Mouse (Mus musculus) megakaryocyte-erythroid progenitor cell, adult 5-6 weeks (primary cell): ENCODE results near the gene Card14. TPM values are rescaled to one million over a fixed set of nuclear protein-coding genes. Genes with fewer than 3 reads are reported as not detected.

Experiments used
- ATAC-seq: replicated peaks from 2 replicates; pipeline ENCODE4 v1.8.0; 2016; ENCODE audit warnings: mild to moderate bottlenecking, inconsistent platforms; ENCODE audit not compliant: severe bottlenecking, poor library complexity, low FRiP score, low TSS enrichment
- total RNA-seq, 2 experiments: library from RNA; stranded (forward) in 1 of 2; stranded (reverse) in 1 of 2; fragments of 200-1000, 215-1000 nt in 1 of 2; fragments of >200 nt in 1 of 2; fragmentation: Nextera tagmentation in 1 of 2; gene quantifications; 2 replicates each; pipeline ENCODE4 v1.2.3; 2014 to 2017

Gene Card14
- total RNA-seq, 2 experiments from 2014 or later: not detected

- peak; percentile 25 for ATAC-seq
Measured at GRCm38 (mm10) chr11:119390271-119391231, 83.0 kb downstream of the Card14 start.

GRCm38 (mm10) chr11:119391386-119392000, 83.9 kb downstream of the Card14 start:
- ATAC-seq: peak; percentile 70

- peak; percentile 51 for ATAC-seq
Measured at GRCm38 (mm10) chr11:119392001-119392614, 84.5 kb downstream of the Card14 start.

DNA sequence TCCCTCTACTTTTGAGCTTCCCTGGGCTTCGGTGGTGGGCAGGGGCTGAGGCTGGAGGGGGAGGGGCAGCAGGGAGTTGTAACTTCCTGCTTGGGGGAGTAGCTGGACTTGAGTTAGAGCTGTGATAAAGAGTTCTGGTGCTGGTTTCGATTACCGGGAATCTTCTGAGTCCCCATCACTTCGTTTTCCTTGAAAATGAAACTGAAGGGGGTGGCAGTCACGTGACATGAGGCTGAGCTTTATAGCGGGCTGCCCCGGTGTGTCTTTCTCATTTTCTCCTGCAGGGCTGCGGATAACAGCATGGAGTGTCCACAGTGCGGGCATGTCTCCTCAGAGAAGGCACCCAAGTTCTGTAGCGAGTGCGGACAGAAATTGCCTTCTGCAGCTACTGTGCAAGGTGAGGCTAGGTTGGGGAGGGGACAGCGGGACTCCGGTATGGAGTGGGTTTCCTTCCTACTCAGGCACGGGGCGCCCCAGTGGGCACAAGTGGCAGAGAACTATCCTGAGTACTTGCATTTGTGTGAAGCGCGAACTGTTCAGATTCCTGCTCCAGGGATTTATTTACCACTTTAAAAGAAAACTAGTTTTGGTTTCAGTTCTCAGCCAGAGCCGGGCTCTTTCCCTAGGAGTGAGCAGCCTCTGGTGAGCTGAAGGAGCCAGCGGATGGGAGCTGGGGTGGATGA, 85.4 kb downstream of the Card14 start, which contains the start of gene Rnf213:
Gene Rnf213, plus strand, starts transcription at position 301 of the 683 bp plus-strand sequence.
- ATAC-seq: peak; percentile 48

- ATAC-seq: no peak
Measured at GRCm38 (mm10) chr11:119393483-119393804, 85.9 kb downstream of the Card14 start.

GRCm38 (mm10) chr11:119394210-119394609, 86.6 kb downstream of the Card14 start:
- ATAC-seq: no peak

Other genes starting within 250 kb of the Card14 start
- gene Cbx4, start 221.5 kb upstream of the Card14 start, total RNA-seq (2014; fragmentation: Nextera tagmentation): 5.2 and 5.4 TPM in 2 replicates
- gene Cbx4, start 221.5 kb upstream of the Card14 start, total RNA-seq (2017): 3.9 and 11.6 TPM in 2 replicates
- gene Tbc1d16, start 79.3 kb upstream of the Card14 start, total RNA-seq (2014; fragmentation: Nextera tagmentation): 0.35 and 1.2 TPM in 2 replicates
- gene Tbc1d16, start 79.3 kb upstream of the Card14 start, total RNA-seq (2017): 0.61 and 2.0 TPM in 2 replicates
- 6.4 and 8.6 TPM in 2 replicates for gene Ccdc40, start 79.2 kb upstream of the Card14 start, total RNA-seq (2014; fragmentation: Nextera tagmentation)
- 4.3 and 13.1 TPM in 2 replicates for gene Ccdc40, start 79.2 kb upstream of the Card14 start, total RNA-seq (2017)
- gene Gaa, start 39.9 kb upstream of the Card14 start, total RNA-seq (2014; fragmentation: Nextera tagmentation): 33.7 and 44.1 TPM in 2 replicates
- gene Gaa, start 39.9 kb upstream of the Card14 start, total RNA-seq (2017): 22.6 and 34.2 TPM in 2 replicates
- gene Eif4a3, start 7.7 kb upstream of the Card14 start, total RNA-seq (2014; fragmentation: Nextera tagmentation): 294 and 360 TPM in 2 replicates
- gene Eif4a3, start 7.7 kb upstream of the Card14 start, total RNA-seq (2017): 206 and 229 TPM in 2 replicates
- gene Sgsh, start 47.8 kb downstream of the Card14 start, total RNA-seq (2014; fragmentation: Nextera tagmentation): 6.3 and 11.9 TPM in 2 replicates
- gene Sgsh, start 47.8 kb downstream of the Card14 start, total RNA-seq (2017): 3.6 and 5.1 TPM in 2 replicates
- 1.7 and 4.4 TPM in 2 replicates for gene Slc26a11, start 47.8 kb downstream of the Card14 start, total RNA-seq (2014; fragmentation: Nextera tagmentation)
- gene Slc26a11, start 47.8 kb downstream of the Card14 start, total RNA-seq (2017): 0.65 and 1.5 TPM in 2 replicates
- gene Rnf213, start 85.3 kb downstream of the Card14 start, total RNA-seq (2014; fragmentation: Nextera tagmentation): 87.9 and 107 TPM in 2 replicates
- 69.3 and 77.1 TPM in 2 replicates for gene Rnf213, start 85.3 kb downstream of the Card14 start, total RNA-seq (2017)
- gene Endov, start 183.6 kb downstream of the Card14 start, total RNA-seq (2014; fragmentation: Nextera tagmentation): 10.5 and 14.2 TPM in 2 replicates
- gene Endov, start 183.6 kb downstream of the Card14 start, total RNA-seq (2017): 19.8 and 20.0 TPM in 2 replicates
- gene Nptx1, start 240.0 kb downstream of the Card14 start, total RNA-seq (2014; fragmentation: Nextera tagmentation): not detected in 2 replicates
- gene Nptx1, start 240.0 kb downstream of the Card14 start, total RNA-seq (2017): not detected in 2 replicates